Mouse (Mus musculus) brain, embryonic 14.5 days (tissue): Measurements from ENCODE around the gene Exosc9. TPM values are rescaled to one million over a fixed set of nuclear protein-coding genes. Genes with fewer than 3 reads are reported as not detected.

Experiments used
- DNase-seq: peaks from one replicate; pipeline ENCODE4 v3.0.0-alpha.2; 2011; ENCODE audit warnings: low read depth
- CTCF ChIP-seq: fragments of 200-500 bp; IDR thresholded peaks from 2 replicates; pipeline ENCODE4 v1.5.1; 2012; ENCODE audit warnings: inconsistent platforms, mild to moderate bottlenecking, moderate library complexity, borderline replicate concordance; ENCODE audit not compliant: insufficient read depth, insufficient read length; ENCODE audit errors: extremely low read depth
- POLR2A ChIP-seq: fragments of 200-500 bp; IDR thresholded peaks from 2 replicates; pipeline ENCODE4 v1.6.1; 2012; ENCODE audit warnings: mild to moderate bottlenecking, inconsistent platforms, borderline replicate concordance; ENCODE audit not compliant: poor library complexity, insufficient read depth, insufficient read length, severe bottlenecking; ENCODE audit errors: extremely low read depth
- polyA plus RNA-seq: library from polyadenylated mRNA; depleted of rRNA; stranded (reverse); fragments of >200 nt; gene quantifications from 2 replicates; pipeline ENCODE4 v1.2.3, GENCODE M21; 2012; rRNA removed

Exosc9 gene
- polyA plus RNA-seq = 41.2 and 45.7 TPM in 2 replicates

DNA sequence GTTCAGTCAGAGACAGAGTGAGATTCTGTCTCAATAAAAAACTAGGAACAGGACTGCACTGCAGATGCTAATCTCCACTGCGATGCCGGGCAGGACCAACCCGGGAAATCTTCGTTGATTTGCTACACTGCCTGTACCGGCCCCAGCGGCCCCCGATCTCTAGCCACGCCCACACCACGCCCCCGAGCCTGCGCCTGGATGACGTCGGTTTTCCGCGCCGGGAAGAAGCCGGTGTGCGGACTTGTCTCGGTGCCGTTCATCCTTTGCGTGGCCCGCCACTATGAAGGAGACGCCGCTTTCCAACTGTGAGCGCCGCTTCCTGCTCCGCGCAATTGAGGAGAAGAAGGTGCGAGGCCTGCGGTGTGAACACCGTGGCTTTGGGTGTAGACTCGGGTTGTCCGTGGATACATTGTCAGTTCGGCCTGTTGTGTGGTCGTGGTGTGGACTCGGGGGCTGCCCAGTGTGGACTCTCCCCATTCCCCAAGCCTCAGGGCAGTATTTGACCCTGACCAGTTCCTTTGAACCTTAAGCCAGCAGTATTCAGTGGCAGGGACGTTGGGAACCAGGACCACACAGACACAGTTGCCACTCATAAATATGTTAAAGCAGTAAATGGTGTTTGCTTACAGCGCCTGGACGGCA is at the start of gene Exosc9:
Exosc9 (plus strand) TSS at position 201 of the 642 bp plus-strand sequence.
- DNase-seq = peak; percentile 97
- no peak for TF ChIP-seq CTCF
- peak; percentile 63; the same call in 1 of the 2 replicates for TF ChIP-seq POLR2A

DNA sequence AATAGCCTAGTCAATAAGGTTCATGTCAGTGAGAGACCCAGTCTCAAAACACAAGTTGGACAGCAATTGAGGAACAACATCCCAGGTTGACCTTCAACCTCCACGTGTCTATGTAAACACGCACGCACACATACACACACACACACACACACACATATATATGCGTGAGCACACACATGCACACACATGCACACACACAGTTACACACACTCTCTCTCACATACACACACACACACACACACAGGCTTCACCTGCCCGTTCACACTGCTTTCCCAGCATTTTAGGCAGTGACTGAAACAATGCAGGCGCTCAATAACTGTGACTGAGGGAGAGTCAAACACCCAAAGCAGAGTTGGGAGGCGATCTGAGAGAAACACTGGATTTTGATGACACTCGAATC is 47.1 kb upstream of the Exosc9 start:
- no peak for TF ChIP-seq POLR2A
- TF ChIP-seq CTCF = no peak
- no peak for DNase-seq

DNA sequence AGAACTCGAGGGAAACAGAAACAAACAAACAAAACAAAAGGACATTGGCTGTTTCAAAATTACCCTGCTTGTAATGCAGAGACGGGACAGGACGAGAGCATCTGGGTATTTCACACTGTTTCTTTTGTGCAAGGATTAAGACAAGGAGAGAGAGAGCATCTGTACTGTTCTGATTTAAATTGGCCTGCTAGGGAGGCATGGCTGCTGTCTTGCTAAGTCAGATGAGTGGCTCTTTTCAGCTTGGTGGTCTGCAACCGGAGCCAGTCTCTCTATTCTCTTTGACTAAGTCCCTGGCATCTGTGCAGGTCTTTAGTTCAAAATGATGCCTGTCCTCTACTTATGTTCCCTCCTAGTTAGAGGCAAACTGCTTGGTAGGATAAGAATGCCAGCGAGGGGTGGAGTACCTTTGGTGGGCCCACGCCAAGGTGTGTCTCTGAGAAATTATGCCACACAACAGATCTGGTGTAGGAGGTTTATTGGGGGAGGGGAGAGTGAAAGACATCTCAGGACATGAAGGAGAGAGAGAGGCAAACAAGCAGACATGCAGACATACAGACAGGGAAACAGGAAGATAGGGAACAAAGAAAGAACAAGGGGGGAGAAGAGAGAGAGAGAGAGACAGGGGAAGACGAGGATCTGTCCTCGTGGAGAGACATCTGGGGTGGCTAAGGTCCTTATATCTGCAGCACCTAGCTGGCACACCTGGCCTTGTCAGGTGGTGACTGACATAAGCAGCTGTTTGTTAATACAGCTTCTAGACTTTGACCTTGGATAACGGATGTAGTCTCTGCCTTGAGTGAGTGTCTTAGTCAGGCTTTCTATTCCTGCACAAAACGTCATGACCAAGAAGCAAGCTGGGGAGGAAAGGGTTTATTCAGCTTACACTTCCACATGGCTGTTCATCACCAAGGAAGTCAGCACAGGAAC is 46.3 kb upstream of the Exosc9 start:
- DNase-seq = peak; percentile 70
- no peak for TF ChIP-seq POLR2A
- TF ChIP-seq CTCF = no peak

DNA sequence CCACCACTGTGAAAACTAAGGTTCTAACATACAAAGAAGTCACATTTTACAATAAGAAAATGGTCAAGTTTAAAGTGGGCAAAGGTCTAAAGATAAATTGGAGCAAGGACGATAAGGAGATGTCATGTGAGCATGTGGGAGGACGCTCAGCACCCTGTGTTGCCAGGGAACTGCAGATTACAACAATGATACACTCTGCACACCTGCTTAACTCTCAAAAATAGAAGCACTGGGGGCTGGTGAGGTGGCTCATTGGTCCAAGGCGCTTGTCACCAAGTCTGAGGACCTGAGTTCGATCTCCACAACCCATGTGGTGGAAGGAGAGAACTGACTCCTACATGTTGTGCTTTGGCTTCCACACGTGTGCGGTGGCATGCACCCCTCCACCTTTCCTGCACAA is 40.9 kb upstream of the Exosc9 start:
- no peak for TF ChIP-seq POLR2A
- TF ChIP-seq CTCF = no peak

DNA sequence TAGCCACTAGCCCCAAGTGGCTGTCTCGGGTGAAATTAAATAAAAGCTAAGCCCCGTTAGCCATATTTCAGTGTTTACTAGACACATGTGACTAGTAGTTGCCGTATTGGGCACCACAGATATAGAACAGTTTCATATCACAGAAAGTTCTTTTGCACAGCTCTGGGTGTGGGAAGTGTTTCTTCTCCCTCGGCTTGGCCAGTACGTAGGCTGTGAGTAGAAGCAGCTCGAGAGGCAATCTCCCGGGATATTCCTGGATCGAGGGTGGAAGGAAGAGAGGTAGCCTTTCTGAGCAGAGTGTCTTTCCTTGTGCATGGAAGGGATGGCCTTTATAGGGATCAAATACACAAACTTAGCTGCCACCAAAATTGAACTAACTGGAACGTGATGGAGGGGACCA is 36.2 kb upstream of the Exosc9 start:
- no peak for TF ChIP-seq CTCF
- no peak for TF ChIP-seq POLR2A
- DNase-seq = no peak

More for the DNA sequence above, 40.9 kb upstream of the Exosc9 start:
- DNase-seq = no peak

DNA sequence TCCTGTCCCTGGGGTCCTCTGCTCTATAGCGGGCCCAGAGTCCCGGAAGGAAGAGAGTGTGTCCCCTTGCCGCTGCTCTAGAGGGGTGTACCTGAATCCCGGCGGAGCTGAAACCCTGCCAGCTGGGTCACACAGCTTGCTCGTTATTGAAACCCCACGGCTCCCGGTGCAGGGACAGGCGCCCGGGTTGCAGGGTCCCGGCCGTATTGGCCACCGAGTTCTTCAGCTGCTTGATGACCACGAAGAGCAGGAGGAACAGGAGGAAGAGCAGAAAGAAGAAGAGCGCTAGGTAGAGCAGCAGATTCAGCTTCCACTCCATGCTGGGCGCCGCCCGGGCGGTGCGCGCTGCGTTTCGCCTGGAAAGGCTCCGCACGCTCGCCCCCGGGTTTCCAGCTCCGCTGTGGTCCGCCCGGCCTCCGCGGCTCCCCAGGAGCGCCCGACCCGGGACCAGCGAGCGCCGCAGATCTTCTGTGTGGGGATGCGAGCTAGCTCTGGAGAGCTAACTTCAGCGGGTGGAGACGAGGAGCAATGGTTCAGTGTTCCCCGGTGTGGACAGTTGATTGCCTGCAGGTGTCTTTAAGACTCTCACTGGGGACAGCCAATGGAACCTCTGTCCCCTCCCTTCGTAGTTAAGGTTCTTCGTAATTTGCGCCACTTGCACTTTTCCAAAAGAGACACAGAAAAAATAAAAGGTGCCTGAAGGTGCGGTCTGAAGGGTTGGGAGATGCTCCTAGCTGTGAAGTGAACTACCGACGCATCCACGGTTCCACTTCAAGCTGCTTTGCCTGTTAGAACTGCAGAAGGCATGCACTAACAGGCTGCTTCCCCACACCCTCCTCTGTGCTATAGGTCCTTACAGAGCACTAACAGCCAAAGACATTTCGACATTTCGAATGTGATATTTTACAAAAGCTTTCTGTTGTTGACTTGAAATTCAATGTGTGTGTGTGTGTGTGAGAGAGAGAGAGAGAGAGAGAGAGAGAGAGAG is 31.0 kb upstream of the Exosc9 start, which contains the start of gene Gm11549:
Gm11549 (minus strand) TSS at position 741 of the 988 bp plus-strand sequence.
- TF ChIP-seq POLR2A (no peak), CTCF (no peak)
- peak; percentile 66 for DNase-seq

- no peak for DNase-seq
- no peak for TF ChIP-seq CTCF
- TF ChIP-seq POLR2A = no peak
These were observed 30.3 kb upstream of the Exosc9 start for GRCm38 (mm10) chr3:36522137-36522536.

DNA sequence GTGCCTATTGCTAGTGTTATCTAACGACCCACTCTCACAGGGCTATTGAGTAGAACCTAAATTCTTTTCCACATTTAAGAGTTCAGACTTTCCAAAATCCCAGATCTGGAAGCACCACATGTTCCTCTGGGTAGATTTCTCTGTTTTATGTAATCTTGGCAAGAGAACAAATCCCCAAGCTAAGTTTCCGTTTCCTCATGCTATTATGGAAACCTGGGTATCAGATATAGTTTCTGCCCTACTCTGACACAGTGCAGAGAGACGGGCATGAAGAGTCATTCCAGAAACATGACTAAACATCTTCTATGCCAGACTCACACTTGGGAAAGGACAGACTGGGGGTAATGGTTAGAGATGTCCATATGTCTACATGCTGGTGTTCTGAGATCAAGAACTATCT is 27.9 kb upstream of the Exosc9 start:
- DNase-seq = no peak
- TF ChIP-seq POLR2A (no peak), CTCF (no peak)

GRCm38 (mm10) chr3:36530345-36530744 is 22.1 kb upstream of the Exosc9 start:
- TF ChIP-seq POLR2A (no peak), CTCF (no peak)
- peak; percentile 72 for DNase-seq

DNA sequence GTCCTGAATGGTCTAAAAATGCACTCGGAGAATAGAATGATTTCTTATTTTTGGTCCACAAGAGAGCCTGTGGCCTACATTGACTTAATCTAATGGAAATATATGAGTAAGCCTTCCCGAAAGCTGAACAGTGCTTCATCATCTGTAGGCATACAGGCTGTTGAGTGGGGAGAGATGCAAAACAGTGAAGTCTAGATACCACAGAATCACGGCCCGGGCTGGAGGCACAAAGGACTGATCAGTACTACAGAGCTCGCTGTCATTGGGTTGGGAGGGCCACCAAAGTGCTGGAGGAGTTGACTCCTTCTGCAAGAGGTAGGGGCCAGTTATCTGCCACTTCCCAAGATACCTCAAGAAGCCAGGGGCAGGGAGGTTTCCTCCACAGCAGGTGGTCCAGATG is 21.6 kb upstream of the Exosc9 start:
- no peak for DNase-seq
- TF ChIP-seq POLR2A (no peak), CTCF (no peak)
